Mouse (Mus musculus) liver, embryonic 14 days (tissue): ENCODE results near the gene Tnfaip1. TPM values are rescaled to one million over a fixed set of nuclear protein-coding genes. Genes with fewer than 3 reads are reported as not detected.

Experiments used
- polyA plus RNA-seq: library from polyadenylated mRNA; depleted of rRNA; stranded (reverse); fragments of >200 nt; gene quantifications from 2 replicates; pipeline ENCODE4 v1.2.3, GENCODE M21; 2012; rRNA removed

Tnfaip1 gene
- polyA plus RNA-seq: 6.9 and 7.5 TPM in 2 replicates

DNA sequence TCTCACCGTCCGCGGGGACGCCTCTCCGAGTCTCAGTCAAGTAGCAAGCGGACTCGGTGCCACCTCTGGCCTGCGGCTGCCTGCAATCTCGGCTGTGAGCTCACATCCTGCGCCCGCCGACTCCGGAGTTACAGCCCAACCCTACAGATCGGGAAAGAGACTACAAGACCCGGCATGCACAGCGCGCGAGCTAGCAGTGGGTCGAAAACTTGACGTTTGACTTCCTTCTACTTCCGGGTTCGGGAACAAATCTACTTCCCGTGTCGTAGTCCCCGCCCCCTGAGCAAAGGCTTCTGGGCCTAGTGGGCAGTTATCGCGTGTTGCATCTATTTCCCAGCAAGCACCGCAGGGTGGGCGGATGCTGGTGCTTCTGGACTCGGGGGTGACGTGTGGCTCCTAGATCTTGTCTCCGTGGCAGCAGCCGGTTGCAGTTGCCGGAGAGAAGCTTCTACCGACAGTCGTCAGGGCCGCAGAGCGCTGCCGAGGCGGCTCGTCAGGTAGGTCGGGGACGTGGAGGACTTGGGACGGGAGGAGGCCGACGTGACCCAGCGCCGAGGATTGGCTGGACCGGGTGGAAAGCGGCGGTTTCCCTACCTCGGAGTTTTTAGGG lies at the start of gene Tnfaip1, which contains the start of gene Ift20:
Gene Tnfaip1 (minus strand): TSS at position 253 of the 610 bp plus-strand sequence.
Gene Ift20 (plus strand): TSS at position 282 of the 610 bp plus-strand sequence.

DNA sequence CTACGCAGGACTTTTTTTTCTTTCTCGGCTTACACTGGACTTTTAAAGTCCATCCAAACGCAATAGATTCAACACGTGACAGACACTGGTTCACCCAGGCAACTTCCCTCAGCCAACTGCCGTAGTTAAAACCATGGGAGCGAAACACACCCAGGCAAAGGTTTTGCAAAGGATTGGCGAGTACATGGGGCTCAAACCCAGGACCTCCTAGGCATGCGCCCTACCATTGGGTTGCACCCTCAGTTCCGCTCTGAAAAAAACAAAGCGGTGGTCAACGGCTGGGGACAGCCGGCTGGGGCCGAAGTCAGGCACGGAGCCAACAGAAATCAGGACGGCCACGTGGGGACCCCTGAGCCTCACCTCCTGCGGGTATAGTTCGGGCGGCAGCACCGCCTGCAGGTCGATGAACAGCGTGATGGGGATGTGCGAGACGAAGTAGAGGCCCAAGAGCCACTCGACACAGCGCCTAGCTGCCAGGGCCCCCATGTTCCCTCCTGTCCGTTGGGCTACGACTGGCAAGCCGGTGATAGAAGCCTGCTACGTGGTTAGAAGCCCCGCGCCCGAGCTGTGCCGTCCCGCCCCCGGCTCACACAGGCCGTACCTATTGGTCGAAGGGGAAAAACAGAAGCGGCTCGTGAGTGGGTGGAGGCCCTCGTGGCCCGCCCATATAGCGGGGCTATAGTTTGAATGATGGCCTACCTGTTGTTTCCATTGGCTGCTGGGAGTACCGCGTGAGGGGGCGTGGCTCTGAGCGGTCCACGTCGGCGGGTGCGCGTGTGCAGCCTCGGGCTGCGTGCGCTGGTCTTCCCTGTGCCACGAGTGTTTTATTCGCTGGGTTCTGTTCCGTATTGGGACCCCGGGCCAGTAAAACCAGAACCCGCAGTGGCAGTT lies 14.3 kb upstream of the Tnfaip1 start, which contains the start of gene Tmem97:
Gene Tmem97 (minus strand): TSS at position 610 of the 891 bp plus-strand sequence.

GRCm38 (mm10) chr11:78512025-78512957 lies 23.8 kb downstream of the Tnfaip1 start, which contains the start of the genes Tmem199 and Poldip2:
Tmem199 (minus strand) TSS chr11:78512172.
Poldip2 (plus strand) TSS chr11:78512193.

DNA sequence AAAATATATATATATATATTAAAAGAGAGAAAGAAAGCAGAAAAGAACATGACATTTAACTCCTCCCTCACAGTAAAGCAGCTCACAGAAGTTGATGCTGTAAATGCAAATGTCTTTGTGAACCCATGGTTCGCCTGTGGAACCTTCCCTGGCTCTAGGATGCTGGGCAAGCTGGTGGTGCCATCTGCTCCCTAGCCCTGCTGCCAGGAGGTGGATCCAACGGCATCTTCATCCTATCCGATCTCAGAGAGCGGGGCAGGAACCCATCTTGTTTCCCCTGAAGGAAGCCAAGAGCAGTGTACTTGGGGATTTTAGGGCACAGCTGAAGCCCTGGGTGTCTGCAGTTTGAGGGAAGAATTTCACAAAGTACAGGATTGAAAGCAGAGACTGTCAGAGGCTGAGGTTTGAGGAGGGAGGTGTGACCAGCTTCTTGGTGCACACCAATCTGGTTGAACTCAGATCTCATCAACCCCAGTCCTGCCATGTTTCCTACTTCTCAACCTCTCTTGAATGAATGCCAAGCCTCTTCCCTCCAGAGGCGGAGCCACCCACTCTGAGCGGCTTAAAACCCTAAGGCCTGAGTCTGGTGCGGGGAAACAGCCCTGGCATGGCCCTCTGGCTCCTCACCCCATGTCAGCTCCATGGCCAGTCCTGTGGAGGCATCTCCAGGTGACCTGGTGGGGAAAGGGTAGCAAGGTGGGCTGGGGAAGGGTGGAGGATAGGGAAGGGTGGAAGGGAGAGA lies 33.1 kb downstream of the Tnfaip1 start, which contains the start of gene Sebox:
Gene Sebox (plus strand): TSS at position 539 of the 742 bp plus-strand sequence.

DNA sequence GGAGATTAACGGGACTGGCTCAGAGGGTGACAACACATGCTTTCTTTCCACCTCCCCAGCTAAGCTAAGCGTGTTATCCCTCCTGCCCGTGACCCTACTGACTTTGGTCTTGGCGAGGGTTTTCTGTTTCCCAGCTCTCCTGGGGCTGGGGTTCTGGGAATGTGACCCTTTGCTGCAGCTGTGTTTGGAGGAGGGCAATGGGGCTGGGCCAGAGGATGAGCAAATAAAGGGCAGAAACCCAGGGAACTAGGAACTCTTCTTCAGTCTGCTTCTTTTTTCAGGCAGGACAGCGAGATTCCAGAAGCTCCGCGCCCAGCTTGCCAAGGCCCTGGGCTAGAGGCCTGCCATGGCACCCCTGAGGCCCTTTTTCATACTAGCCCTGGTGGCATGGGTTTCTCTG lies 37.1 kb downstream of the Tnfaip1 start, which contains the start of gene Vtn:
Gene Vtn (plus strand): TSS at position 88 of the 400 bp plus-strand sequence.

GRCm38 (mm10) chr11:78497544-78498522 lies 38.3 kb downstream of the Tnfaip1 start, which contains the start of gene Sarm1:
Sarm1 (minus strand) TSS chr11:78497754.

Other genes with a start within 250 kb of the Tnfaip1 start
- gene BC030499, start 245.5 kb downstream of the Tnfaip1 start, polyA plus RNA-seq: 0.18 and 0.21 TPM in 2 replicates
- gene Spag5, start 234.8 kb downstream of the Tnfaip1 start, polyA plus RNA-seq: 36.6 and 42.5 TPM in 2 replicates
- 4.2 TPM in 2 replicates for gene Aldoc, start 213.4 kb downstream of the Tnfaip1 start, polyA plus RNA-seq
- gene Pigs, start 207.9 kb downstream of the Tnfaip1 start, polyA plus RNA-seq: 16.9 and 19.0 TPM in 2 replicates
- gene Unc119, start 192.8 kb downstream of the Tnfaip1 start, polyA plus RNA-seq: 30.0 and 34.5 TPM in 2 replicates
- not detected in 2 replicates for gene Foxn1, start 149.8 kb downstream of the Tnfaip1 start, polyA plus RNA-seq
- not detected in 2 replicates for gene Slc13a2, start 114.1 kb downstream of the Tnfaip1 start, polyA plus RNA-seq
- gene Slc46a1, start 70.6 kb downstream of the Tnfaip1 start, polyA plus RNA-seq: 3.1 and 3.4 TPM in 2 replicates
- 0.09 TPM in 2 replicates for gene Sarm1, start 38.6 kb downstream of the Tnfaip1 start, polyA plus RNA-seq
- 358 and 399 TPM in 2 replicates for gene Vtn, start 37.2 kb downstream of the Tnfaip1 start, polyA plus RNA-seq
- 0.17 and 0.23 TPM in 2 replicates for gene Sebox, start 32.9 kb downstream of the Tnfaip1 start, polyA plus RNA-seq
- gene Tmem199, start 24.2 kb downstream of the Tnfaip1 start, polyA plus RNA-seq: 14.0 and 15.5 TPM in 2 replicates
- 24.1 and 28.3 TPM in 2 replicates for gene Poldip2, start 24.1 kb downstream of the Tnfaip1 start, polyA plus RNA-seq
- 39.0 and 48.2 TPM in 2 replicates for gene Ift20, start within 50 bp of the Tnfaip1 start, polyA plus RNA-seq
- 35.7 and 37.5 TPM in 2 replicates for gene Tmem97, start 14.4 kb upstream of the Tnfaip1 start, polyA plus RNA-seq
- 4.7 and 5.2 TPM in 2 replicates for gene Nlk, start 161.0 kb upstream of the Tnfaip1 start, polyA plus RNA-seq
- gene Ccnq, start 215.4 kb upstream of the Tnfaip1 start, polyA plus RNA-seq: 16.3 and 19.1 TPM in 2 replicates